Mouse (Mus musculus): ENCODE results near the gene Atp1a2.

The Atp1a2 gene

DNA sequence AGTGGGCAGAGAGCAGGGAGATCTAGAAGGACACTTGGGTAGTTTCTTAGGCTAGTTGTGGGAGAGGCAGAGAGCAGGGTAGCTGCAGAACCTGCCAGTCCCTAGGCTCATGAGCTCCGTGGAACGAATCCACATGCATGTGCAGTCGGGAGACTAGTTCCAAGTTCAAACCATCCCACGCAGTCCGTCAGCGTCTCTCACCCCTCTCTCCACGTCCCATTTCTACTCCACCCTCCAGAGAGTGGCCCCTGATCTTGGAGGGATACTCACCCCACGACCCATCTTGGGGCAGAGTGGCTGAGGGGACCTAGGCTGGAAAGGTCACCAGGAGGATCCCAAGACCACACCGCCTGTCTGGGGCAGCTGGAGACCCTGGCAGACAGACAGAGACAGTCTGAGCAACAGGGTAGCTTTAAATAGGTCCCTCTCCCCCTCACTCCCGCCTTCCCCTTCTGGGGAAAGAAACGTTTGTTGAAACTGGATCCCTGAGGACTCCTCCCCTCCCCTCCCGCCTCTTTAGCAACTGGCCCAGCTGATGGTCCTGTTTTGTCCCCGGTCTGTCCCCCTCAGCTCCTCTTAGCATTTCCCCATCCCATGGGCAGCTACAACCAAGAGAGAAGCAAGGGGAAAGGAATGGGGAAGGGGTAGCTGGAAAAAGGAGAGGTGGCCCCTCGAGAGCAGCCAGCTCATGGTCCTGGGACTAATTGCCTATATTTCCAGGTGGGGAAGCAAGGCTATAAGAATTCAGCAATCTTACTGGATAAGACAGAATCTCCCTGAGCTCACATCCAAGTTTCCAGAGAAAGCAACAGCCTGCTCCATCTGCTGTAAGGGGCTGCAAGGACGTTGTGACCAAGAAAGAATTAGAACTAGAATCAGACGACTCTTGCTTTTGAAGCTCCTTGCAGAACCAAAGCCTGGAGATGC, at the start of gene Atp1a2:
Gene Atp1a2, minus strand, starts transcription at position 454 of the 927 bp plus-strand sequence.
- DNase-seq (ENCODE audit: low read depth, low spot score), result no peak

DNA sequence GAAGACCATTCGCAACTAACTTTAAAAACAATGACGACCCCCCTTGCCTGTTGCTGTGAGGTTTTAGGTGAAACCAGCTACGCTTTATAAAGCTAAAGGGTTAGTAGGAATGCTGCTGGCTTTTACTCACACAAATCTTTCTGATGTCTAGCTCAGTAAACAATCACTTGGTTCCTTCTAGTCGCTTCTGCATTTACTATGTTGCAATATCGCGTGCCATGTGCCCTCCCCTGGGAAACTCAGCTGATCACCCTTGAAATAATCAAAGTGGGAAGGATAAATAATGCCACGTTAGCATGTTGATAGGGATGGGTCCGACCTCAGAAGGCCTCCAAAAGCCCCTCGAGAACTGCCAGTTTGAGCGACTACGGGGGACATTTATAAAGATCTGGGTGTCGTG, 49.5 kb upstream of the Atp1a2 start:
- DNase-seq (ENCODE audit: low read depth, low spot score), result no peak

DNA sequence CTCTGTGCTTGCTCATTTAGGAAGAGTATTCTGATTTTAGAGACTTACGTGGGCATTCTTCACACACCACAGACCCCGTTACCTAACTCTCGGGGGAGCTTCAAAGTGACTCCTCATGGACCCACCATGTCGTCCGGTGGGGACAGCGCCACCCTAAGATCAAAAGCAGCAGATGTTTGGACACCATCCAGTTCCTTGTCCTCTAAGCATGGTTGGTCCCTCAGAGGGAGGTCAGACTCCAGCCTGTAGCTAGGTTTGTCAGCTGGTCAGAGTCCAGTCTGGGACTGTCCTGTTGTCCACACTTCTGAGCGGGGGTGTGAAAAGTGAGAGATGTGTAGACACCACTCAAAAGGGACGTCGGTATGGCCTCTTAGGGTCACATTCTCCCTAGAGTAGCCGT, 48.8 kb upstream of the Atp1a2 start:
- DNase-seq (ENCODE audit: low read depth, low spot score), result no peak

DNA sequence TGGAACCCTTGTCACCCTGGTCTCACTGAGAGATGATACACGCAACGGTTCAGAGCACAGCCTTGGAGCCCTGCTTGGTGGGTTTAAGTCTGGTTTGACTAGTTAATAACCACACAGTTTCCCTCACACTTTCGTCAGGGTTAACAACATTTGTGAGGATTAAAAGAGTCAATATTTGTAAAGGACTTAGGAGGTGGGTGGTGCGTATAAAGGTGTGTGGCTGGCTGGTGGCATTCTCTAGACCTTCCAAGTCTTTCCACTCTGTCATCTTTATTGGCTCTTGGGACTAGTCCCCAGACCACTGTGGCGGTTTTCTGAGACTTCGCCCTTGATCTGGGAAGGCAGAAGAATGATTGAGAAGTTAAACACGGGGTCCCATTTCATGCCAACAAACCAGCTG, 47.0 kb upstream of the Atp1a2 start:
- no peak for DNase-seq (ENCODE audit: low read depth, low spot score)

DNA sequence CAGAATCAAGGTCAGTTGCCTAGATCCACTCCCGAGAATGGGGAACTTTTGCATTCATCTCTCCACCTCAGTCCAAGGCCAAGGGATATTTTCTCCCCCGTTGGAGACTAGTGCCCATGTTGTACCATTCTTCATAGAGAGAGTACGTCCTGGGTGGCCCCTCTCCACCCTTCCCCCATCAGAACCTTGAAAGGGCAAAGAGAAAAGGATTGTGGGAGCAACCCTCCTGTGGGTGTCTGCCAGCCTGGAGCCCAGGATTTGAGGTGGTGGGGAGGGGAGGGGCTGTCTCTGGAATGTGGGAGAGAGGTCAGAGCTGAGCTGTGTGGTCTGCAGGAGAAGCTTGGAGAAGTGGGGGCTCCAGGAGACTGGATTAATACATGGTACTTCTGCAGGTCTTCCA, 46.0 kb upstream of the Atp1a2 start:
- no peak for DNase-seq (ENCODE audit: low read depth, low spot score)

DNA sequence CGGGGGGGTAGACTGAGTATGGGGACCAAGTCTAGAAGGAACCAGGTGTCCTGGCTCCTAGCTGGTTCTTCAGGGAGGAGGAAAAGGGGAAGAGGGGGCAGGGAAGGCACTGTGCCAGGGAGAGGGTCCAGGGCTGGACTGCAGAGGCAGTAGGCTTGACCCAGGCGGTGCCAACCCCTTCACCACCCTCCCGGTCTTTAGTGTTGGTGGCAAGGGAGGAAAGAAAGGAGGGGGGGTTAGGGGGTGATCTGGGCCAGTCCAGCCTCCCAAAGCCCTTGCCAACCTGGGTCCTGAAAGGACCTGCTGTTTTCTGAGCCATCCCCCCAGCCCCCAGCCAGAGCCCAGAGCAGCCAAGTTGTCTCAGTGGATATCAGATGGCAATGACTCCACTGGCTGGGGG, 44.9 kb upstream of the Atp1a2 start:
- no peak for DNase-seq (ENCODE audit: low read depth, low spot score)

DNA sequence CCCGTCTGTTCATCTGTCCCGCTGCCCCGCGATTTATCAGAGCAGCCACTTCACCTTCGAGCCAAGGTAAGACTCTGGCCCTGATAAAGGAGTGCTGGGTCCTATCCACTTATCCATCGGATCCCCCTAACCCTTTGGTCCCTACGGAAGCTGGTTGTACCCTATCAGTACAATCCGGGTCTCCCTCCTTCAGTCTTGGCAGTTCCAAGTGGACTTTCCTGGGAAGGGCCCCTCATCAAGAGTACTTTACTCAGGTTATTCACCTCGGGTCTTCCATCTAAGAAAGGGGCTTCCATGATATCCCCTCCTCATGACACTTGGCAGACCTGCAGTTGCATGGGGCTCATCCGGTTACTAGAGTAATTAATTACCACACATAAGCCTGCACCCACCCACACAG, 43.5 kb upstream of the Atp1a2 start:
- DNase-seq (ENCODE audit: low read depth, low spot score), result no peak

DNA sequence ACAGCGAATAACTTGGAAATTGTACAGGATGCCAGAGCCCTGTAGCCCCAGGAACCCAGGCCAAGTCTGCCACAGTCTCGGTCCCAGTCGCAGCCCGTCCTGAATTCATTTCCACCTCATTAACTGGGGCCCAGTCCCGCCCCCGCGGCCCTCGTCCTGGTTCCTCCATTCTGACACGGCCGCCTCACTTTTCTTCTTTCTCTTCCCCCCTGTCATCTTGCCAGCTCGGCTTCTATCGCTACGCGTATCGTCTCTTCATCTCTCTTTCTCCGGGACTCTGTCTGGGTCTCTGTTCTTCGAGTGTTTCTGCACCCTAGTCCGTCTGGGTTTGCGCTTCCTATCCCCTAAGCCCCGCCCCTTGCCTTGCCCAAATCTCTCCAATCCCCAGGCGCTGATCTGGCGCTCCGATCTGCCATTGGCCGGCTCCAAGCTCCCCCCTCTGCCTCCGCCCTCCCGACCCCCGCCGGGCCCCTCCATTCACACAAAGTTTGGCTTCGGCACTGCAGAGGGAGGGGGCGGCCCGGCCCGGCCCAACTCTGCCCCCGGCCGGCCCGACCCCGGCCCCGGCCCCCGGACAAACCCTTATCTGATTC, 43.0 kb upstream of the Atp1a2 start, which contains the start of gene Kcnj10:
Gene Kcnj10, plus strand, starts transcription at position 482 of the 593 bp plus-strand sequence.
- DNase-seq (ENCODE audit: low read depth, low spot score), result no peak

DNA sequence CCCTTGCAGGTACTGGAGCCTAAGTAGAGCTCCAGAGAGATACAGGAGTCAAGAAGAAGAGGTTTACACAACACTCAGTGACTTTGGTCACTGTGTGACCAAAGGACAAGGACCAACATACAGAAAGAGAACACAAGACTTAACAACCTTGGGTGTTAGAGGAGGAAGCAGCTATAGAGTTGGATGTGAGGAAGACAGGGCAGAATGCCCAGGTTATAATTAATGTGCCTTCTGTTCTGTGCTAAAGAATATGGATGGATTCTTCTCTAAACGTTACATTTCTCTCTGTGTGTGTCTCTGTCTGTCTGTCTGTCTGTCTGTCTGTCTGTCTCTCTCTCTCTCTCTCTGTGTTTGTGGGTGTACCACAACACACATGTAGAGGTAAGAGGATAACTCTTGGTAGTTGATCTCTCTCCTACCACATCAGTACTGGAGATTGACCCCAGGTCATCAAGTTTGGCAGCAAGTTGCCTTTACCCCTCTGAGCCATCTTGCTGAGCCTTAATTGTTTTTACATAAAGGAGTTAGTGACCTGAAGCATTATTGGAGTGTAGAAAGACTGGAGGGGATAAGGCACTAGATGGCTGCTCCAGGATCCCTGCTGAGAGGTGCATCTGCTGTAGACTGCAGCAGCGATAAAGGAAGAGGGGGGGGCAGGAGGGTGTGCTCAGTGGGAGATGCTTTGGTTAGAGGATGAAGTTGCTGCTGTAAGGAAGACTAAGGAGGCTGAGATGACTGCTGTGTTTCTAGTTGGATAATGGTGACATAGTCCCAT, 39.7 kb upstream of the Atp1a2 start:
- no peak for DNase-seq (ENCODE audit: low read depth, low spot score)

DNA sequence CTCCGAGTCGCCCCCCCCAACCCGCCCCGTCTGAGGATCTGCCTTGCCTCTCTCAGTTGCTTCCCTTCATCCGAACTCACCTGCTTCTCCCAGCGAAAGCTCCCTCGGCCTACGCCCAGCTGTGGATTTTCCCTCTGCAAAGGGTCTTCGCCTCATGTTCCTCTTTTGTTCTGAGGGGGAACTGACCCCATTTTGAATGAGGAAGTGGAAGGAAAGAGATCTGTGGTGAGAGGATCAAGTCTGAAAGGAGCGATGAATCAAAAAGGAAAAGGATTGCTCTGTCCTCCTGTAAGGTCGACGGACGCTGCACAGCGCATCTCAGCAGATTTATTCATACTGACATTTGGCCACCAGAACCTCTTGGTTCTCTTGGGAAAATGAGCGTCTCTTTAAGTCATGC, 37.9 kb upstream of the Atp1a2 start:
- no peak for DNase-seq (ENCODE audit: low read depth, low spot score)

DNA sequence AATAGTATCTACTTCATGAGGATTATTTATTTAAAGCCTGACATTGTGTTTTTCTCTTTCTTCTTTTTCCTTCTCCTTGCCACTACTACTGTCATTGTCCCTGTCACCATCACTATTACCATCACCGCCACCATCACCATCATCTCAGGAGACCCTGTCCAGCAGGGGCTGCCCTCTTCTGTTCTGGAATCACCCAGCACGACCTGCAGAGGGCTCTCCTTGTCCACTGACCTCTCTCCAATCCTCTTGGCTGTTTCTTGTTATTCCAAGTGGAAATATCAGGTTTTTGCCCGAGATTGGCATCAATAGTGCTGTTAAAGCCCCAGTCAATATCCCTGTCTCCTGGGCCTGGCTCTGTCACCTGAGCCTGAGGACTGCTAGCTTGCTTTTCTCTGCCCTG, 35.6 kb upstream of the Atp1a2 start:
- DNase-seq (ENCODE audit: low read depth, low spot score), result no peak

DNA sequence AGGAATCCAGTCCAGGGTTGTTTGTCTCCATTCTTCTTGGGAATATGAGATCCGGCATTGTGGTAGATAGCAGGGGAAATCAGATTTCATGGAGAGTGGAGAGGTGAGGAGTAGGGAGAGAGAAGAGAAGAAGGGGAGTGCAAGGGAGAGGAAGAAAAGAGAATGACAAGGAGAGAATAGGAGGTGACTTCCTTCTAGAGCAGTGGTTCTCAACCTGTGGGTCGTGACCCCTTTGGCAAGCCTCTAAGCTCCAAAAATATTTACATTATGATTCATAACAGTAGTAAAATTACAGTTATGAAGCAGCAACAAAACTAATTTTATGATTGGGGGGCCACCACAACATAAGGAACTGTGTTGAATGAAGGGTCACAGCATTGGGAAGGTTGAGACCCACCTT, 35.1 kb upstream of the Atp1a2 start:
- no peak for DNase-seq (ENCODE audit: low read depth, low spot score)

DNA sequence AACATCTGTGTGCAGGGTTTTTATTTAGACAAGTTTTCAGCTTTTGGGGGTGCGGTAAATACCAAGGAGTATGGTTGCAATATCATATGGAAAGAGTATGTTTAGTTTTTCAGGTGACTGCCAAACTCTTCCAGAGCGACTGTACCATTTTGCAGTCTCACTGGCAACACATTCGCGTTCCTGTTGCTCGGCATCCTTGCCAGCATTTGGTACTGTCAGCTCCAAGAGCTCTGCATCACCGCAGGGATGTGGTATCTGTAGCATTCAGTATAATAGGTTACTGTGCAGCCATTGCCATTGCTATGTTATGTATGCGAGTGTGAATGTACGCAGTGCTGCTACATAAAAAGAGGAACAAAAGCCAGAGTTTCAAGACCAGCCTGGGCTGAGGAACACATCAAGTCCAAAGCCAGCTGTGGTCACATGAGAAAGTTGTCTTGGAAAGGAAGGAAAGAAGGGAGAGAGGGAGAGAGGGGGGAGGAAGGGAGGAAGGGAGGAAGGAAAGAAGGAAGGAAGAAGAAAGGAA, 33.6 kb upstream of the Atp1a2 start:
- no peak for DNase-seq (ENCODE audit: low read depth, low spot score)

DNA sequence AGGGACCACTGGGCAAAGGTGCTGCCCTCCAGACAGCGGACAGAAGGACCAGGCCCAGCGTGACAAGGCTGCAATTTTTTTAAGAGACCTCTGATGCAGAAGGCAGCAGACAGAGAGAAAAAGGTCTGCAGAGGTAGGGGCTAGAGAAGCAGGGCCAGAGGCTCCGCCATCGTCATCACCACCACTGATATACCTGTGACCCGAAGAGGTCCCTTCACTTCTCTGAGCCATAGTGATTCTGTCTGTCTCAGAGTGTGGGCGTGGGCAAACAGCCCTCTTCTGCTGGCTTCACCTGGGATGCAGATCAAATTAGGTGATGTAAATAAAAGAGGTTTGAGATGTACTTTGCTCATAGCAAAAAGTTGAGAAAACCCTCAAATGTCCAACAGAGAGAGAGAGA, 31.8 kb upstream of the Atp1a2 start:
- DNase-seq (ENCODE audit: low read depth, low spot score), result no peak

DNA sequence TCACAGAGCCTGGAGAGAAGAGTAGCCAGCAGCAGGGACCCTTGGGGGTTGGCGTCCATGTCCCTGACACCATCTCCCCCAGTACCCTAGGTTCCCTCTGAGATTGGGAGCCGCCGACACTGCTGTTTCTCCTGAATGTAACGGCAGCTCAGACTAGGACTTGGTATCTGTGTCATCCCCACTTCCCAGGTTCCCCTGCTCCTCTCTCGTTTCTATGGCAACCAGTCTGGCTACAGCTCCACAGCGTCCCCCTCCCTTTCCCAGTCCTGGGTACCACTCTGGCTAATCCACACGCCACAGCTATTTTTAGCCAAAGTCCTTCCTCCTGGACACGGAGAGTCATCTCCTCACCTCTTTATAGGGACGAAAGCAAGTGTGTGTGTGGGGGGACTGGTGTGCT, 31.3 kb upstream of the Atp1a2 start, which contains the start of gene Kcnj9:
Gene Kcnj9, minus strand, starts transcription at position 188 of the 400 bp plus-strand sequence.
- DNase-seq (ENCODE audit: low read depth, low spot score), result no peak

DNA sequence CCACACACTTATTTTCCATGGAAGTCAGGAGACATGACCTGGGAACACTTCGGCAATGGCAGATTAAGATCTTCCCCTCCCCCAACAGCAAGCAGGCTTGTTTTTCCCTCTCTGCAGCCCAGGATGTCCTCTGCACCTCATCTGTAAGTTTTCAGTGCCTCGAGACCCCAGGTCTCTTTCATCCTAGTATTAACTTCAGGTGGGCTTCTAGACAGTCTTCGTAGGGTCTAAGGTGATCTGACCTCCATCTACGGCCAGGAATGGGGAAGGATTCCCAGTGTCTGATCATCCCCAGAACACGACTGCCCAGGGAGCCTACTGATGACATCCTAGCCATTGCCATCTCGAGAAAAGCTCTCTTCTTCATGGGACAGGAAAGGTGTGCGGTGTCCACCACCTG, 30.6 kb upstream of the Atp1a2 start:
- DNase-seq (ENCODE audit: low read depth, low spot score), result no peak

DNA sequence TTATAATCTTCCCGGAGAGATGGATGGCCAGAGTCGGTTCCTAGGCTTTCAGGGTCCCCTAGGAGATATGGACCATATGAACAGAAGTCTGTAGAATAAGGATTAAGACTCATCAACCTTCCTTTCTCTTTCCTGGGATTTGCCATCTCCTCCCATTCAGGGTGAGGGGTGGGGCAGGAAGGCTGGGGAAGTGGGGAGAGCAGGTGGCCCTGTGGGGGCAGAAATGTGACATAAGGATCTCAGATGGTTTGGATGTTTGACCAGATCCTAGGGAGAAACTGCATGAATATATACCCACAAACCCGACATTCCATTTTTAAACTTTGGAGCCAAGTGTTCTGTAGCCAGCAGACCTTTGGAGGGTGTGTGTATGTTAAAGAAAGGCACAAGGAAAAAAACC, 30.2 kb upstream of the Atp1a2 start:
- no peak for DNase-seq (ENCODE audit: low read depth, low spot score)

DNA sequence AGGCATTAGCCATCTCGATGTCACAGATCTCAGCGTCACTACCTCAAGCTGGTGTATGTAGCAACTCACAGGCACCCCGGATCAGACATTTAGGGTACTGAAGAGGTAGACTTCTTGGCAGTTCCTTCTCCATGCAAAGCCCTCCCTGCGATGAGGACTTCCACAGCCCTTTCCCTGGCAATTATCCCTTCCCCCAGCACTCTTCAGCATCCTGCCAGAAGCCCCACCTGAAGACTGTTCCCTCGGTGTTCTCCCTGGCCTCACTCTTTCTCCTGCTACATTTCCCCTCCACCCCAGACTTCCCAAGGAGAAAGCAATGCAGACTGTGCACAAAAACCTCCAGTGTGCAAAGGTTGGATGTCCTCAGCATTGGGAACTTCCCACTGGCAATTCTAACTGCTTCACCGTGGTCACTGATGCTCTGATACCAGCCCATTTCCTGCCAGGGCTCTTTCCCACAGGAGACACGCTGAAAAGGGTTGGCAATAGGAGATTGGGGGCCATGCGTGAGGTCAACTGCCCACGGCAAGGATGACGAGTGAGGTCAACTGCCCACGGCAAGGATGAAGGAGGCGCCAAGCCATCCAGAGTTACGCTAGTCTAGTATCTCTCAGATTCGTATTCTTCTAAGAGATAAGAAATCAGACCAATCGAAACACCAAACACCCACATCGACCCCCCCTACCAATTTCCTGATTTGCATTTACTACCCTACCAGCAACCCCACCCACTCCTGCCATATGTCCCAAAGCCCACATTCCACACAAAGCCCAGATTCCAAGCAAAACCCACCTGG, 29.5 kb upstream of the Atp1a2 start:
- no peak for DNase-seq (ENCODE audit: low read depth, low spot score)

DNA sequence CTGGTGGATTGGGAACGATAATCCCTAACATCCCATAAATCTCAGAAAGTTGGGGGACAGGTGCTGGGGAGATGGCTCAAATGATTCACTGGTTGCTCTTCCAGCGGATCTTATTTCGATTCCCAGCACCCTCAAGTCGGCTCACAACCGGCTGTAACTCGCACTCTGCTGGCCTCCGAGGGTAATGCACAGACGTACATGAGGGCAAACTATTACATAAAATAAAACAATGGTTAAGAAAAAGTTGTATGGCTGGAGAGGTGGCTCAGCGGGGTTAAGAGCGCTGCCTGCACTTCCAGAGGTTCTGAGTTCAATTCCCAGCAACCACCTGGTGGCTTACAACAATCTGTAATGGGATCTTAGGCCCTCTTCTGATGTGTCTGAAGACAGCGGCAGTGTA, 28.8 kb upstream of the Atp1a2 start:
- DNase-seq (ENCODE audit: low read depth, low spot score), result no peak

DNA sequence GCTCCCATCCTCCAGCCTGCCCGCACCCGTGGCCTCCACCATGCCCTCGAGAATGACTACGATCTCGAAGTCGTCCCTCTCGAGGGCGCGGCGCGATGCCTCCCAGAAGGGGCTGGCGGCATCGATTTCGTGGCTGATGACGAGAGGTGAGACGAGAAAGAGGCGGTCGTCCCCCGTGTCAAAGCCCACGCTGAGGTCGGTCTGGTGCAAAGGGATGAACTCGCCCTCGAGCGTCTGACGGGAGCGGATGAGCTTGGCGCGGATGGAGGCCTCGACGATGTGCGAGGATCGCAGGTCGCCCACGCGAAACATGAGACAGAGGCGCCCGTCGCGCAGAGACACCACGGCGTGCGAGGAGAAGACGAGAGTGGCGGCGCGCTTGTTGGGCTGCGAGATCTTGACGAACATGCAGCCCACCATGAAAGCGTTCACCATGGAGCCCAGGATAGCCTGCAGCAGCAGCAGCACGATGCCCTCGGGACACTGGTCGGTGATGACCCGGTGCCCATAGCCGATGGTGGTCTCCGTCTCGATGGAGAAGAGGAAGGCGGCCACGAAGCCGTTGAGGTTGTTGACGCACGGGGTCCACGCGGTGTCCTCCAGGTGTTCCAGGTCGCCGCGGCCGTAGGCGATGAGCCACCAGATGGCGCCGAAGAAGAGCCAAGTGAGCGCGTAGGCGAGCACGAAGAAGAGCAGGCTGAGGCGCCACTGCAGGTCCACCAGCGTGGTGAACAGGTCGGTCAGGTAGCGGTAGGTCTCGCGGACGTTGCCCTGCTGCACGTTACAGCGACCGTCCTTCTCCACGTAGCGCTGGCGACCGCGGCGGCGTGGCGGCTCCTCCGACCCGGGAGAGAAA, 28.0 kb upstream of the Atp1a2 start:
- DNase-seq (ENCODE audit: low read depth, low spot score), result no peak

Data from c-Kit-negative CD71-positive TER-119-positive erythroid progenitor cells, embryonic 14.5 days (primary cell).